Mouse (Mus musculus) CD4-positive helper T cell, adult 2 months (primary cell): ENCODE data around the gene Meltf.
"Not testable (repeated sequence)": the region's sequence is repeated elsewhere in the genome, so short reads cannot be mapped to it uniquely, and the experiment has no call there.

ENCODE experiments used
- DNase-seq: peaks from one replicate; pipeline ENCODE4 v3.0.0-alpha.2; 2012; ENCODE audit warnings: low read depth, missing footprints, low spot score

Meltf gene

DNA sequence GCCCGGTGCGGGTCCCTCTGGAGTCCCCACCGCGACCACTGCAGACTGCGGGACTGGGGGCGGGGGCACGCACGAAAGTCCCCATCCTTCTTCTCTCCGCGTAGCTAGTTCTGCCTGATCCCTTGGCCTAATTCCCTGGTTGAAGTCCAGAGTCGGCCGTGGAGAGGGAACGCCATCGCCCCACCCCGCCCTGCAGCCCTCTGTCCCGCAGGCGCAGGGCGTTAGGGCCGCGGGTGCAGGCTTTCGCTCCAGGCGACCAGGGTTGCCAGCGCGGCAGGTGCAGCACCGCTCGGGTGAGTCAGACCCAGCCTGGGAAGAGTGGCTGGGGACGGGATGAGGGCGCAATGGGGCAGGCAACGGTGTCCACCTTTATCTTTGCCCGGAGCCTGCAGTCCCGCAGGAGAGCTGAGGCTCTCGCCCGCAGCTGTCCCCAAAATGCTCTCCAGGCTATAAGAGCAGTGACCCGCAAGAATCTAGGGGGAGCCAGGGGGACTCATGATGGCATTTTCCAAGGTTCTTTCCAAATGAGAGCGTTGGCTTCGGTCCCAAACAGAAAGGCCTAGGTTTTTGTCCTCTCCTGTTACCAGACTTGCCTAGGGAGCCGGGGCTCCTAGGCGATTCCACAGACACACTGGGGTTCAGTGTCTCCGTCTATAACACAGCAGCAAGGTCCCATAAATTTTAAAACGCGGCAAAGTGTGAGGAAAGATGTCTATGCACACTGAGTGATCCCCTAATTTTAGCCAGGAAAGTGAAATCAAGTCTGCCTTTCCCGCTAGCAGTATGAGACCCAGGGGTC lies 55.3 kb downstream of the Meltf start, which contains the start of gene Pigz:
Gene Pigz (plus strand): TSS at position 101 of the 799 bp plus-strand sequence.
- DNase-seq = no peak

DNA sequence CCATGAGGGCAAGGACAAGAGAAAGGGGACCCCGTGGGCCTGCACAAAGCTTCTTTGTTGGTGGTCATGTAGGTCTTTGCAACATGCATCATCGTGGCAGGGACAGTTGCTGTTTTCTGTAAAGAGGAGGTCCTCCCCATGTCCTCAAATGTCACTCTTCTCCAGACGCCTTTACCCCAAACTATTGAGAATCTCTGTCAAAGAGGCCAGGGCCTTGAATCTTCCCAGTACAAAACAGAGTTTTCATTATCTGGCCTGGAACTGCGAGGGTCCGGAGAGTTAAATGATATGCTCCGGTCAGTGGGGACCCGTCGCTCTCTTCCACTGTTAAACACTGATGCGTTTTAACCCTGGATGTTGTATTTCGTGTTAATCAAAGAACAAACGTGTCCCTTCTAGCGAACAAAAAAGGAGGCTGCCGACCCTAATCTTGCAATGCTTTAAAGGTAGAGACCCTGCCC lies 56.0 kb downstream of the Meltf start:
- DNase-seq = no peak

GRCm38 (mm10) chr16:31935091-31935979 lies 56.7 kb downstream of the Meltf start:
- DNase-seq = peak; percentile 22

DNA sequence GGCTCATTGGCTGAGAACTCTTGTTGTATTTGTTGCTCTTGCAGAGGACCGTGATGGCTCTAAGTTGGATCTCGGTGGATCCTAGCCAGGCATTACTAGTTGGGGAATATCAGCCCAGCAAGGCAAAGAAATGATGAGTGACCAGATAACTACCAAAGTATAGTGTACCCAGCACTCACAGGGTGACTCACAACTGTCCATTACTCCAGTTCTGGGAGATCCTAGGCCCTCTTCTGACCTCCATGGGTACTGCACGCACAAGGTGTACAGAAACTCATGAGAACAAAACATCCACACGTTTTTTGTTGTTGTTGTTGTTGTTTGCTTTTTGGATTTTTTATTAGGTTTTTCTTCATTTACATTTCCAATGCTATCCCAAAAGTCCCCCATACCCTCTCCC lies 58.0 kb downstream of the Meltf start:
- no peak for DNase-seq

GRCm38 (mm10) chr16:31938856-31939255 lies 60.2 kb downstream of the Meltf start:
- no peak for DNase-seq

DNA sequence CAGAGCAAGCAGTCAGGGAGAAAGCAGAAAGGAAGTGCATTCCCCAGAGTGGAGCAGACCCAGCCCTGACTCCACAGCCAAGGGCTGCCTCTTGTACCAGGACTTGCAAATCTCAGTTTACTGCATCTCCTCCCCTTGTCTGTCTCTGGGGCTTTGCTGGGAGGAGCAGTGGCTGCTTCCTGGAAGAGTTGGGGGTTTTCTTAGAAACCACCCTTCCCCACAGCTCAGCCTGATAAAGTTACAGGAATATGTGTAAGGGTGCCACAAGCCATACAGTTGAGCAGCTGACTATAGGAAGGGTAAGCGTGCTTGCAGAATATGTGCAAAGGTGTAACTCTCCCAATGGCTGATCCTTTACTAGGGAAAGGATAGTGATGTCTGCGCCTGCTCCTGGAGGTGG lies 62.0 kb downstream of the Meltf start:
- no peak for DNase-seq

GRCm38 (mm10) chr16:31943980-31944379 lies 65.4 kb downstream of the Meltf start:
- peak; percentile 76 for DNase-seq

GRCm38 (mm10) chr16:31944698-31945255 lies 66.2 kb downstream of the Meltf start:
- DNase-seq = no peak

DNA sequence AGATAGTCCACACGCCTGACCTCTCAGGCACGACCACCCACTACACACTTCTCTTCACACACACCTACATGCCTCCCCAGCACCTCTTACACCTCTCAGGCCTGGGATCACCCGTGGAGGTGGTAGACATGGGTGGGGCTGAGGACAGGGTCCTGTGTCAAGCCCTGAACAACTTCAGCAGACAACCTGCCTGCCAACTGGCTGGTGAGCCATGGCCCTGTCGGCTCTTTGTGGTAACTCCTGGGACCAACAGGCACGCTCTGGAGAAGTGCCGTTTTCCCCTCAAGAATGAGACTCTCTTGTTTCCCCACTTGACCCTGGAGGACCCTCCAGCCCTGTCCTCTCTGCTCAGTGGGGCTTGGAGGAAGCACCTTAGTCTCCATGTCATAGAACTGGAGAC lies 66.8 kb downstream of the Meltf start:
- DNase-seq = no peak

- DNase-seq = not testable (repeated sequence)
These were observed 67.4 kb downstream of the Meltf start for GRCm38 (mm10) chr16:31945986-31946385.

- DNase-seq = no peak
These were observed 68.7 kb downstream of the Meltf start for GRCm38 (mm10) chr16:31947333-31947732.

GRCm38 (mm10) chr16:31947901-31948316 lies 69.3 kb downstream of the Meltf start:
- DNase-seq = no peak

- DNase-seq = peak; percentile 96
These were observed 69.8 kb downstream of the Meltf start, which contains the start of the genes 0610012G03Rik and Ncbp2 for GRCm38 (mm10) chr16:31948345-31948774. Gene 0610012G03Rik (minus strand): TSS chr16:31948494. Gene Ncbp2 (plus strand): TSS chr16:31948513.
